Mouse (Mus musculus): ENCODE data around the gene Rpf1. TPM values are rescaled to one million over a fixed set of nuclear protein-coding genes. Genes with fewer than 3 reads are reported as not detected.

Rpf1 gene
- total and polyA plus RNA-seq, 2 experiments: 5.3 to 25.0 TPM

DNA sequence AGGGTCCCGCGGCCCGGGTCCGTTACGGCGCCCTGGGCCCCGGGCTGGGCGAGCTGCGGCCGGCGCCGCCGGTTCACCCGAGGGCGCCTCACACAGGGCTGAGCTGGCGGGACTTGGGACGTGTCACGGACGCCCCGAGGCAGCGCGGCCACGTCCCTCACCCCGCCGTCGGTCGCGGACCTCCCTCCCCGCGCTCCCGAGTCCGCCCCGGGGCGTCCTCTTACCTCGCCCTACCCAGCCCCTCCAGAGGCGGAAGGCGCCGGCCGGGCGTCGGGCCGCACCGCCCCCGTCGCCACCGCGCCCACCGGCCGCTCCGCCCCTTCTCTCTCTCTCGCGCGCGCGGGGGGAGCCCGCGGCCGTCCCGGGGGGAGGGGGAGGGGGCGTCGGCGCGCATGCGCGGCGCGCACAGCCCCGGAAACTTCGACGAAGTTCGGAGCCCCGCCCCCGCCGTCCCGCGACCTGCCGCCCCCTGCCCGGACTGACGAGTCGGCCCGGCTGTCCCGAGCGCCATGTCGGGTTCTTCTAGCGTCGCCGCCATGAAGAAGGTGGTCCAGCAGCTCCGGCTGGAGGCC lies 21.7 kb downstream of the Rpf1 start, which contains the start of the genes Spata1 and Gng5:
Gene Spata1 (minus strand): TSS at position 323 of the 572 bp plus-strand sequence.
Gene Gng5 (plus strand): TSS at position 377 of the 572 bp plus-strand sequence.
- Histone ChIP-seq H3K27ac (replicated peaks; ENCODE audit: insufficient read depth, low read depth, low read length) (peak within 1 kb of the TSS; percentile 100), H3K27me3 (ENCODE audit: control insufficient read depth, insufficient read depth, low read length) (no peaks in the 10 kb centered on the region), H3K9ac (ENCODE audit: low read depth, low read length) (peak within 1 kb of the TSS; percentile 100), H3K36me3 (ENCODE audit: control insufficient read depth, insufficient read depth, low read length) (peaks cover 10% of the 10 kb centered on the region), H3K4me1 (ENCODE audit: control insufficient read depth, insufficient read depth, low read length) (peaks cover 21% of the 10 kb centered on the region), H3K79me2 (ENCODE audit: control insufficient read depth, insufficient read depth, low read length) (peaks cover 19% of the 10 kb centered on the region; the same call in 1 of the 2 replicates), H3K4me3 (ENCODE audit: insufficient read depth, low read depth, low read length) (peak within 1 kb of the TSS; percentile 100)
- WGBS: under 1% methylated on average over 49 of the region's 88 CpGs
- DNase-seq (ENCODE audit: extremely low read depth, low read depth, low spot score): peak; percentile 70
- no peak for TF ChIP-seq CTCF (IDR thresholded peaks at IDR 0.05; ENCODE audit: low read depth, low read length)
- peak; percentile 84 for TF ChIP-seq POLR2A (IDR thresholded peaks at IDR 0.05; ENCODE audit: extremely low read depth, insufficient read depth, low read length)

GRCm38 (mm10) chr3:146498989-146499388 lies 22.2 kb downstream of the Rpf1 start:
- Histone ChIP-seq H3K27me3 (ENCODE audit: control insufficient read depth, insufficient read depth, low read length) (no peaks in the 10 kb centered on the region), H3K4me3 (ENCODE audit: insufficient read depth, low read depth, low read length) (peak overlapping the region; percentile 93), H3K9ac (ENCODE audit: low read depth, low read length) (peak overlapping the region; percentile 100), H3K4me1 (ENCODE audit: control insufficient read depth, insufficient read depth, low read length) (peaks cover 21% of the 10 kb centered on the region), H3K79me2 (ENCODE audit: control insufficient read depth, insufficient read depth, low read length) (peaks cover 19% of the 10 kb centered on the region; the same call in 1 of the 2 replicates), H3K36me3 (ENCODE audit: control insufficient read depth, insufficient read depth, low read length) (peaks cover 9% of the 10 kb centered on the region), H3K27ac (replicated peaks; ENCODE audit: insufficient read depth, low read depth, low read length) (peak overlapping the region; percentile 100)
- peak; percentile 48 for DNase-seq (ENCODE audit: extremely low read depth, low read depth, low spot score)
- no peak for TF ChIP-seq CTCF (IDR thresholded peaks at IDR 0.05; ENCODE audit: low read depth, low read length)
- TF ChIP-seq POLR2A (IDR thresholded peaks at IDR 0.05; ENCODE audit: extremely low read depth, insufficient read depth, low read length): no peak
- under 1% methylated on average over 13 of the region's 13 CpGs for WGBS

DNA sequence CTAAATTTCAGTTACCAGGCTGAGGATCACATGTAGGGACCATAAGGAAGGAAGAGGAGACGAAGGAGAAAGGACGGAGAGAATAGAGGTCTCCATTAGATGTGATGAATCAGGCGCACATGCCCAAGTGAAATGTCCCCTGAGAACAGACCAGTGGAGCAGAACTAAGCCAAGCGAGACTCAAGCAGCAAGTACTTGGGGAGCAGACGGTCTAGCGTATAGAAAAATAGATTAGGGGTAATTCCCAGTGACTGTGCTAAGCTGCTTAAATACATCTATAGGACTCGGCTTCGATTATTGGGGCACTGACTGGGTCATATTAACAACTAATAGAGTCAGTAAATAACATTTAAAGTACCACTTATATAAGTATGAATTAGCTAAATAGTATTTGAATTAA lies 26.3 kb downstream of the Rpf1 start:
- TF ChIP-seq CTCF (IDR thresholded peaks at IDR 0.05; ENCODE audit: low read depth, low read length) (no peak), POLR2A (IDR thresholded peaks at IDR 0.05; ENCODE audit: extremely low read depth, insufficient read depth, low read length) (no peak)
- Histone ChIP-seq H3K27me3 (ENCODE audit: control insufficient read depth, insufficient read depth, low read length) (no peaks in the 10 kb centered on the region), H3K4me3 (ENCODE audit: insufficient read depth, low read depth, low read length) (no peak overlapping the region), H3K4me1 (ENCODE audit: control insufficient read depth, insufficient read depth, low read length) (peaks cover 5% of the 10 kb centered on the region; the same call in 1 of the 2 replicates), H3K27ac (replicated peaks; ENCODE audit: insufficient read depth, low read depth, low read length) (no peak overlapping the region), H3K9ac (ENCODE audit: low read depth, low read length) (no peak overlapping the region), H3K36me3 (ENCODE audit: control insufficient read depth, insufficient read depth, low read length) (no peaks in the 10 kb centered on the region), H3K79me2 (ENCODE audit: control insufficient read depth, insufficient read depth, low read length) (peaks cover 2% of the 10 kb centered on the region; the same call in 1 of the 2 replicates)
- no peak for DNase-seq (ENCODE audit: extremely low read depth, low read depth, low spot score)
- WGBS: over 99% methylated on average over 8 of the region's 8 CpGs

DNA sequence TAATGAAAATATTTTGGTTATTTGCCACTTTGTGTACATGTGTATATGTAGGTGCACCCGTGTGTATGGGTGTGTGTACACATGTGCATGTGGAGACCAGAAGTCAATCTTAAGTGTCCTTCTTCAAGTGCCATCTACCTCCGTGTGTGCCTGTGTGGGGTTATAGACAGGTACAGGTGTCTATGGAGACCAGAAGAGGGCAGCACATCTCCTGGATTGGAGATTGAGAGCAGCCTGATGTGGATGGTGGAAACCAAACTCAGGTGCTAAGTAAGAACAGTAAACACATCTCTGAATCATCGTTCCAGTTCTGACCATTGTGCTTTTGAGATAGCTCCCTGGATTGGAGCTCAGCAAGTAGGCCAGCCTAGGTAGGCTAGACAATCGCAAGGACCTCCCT lies 34.8 kb downstream of the Rpf1 start:
- DNase-seq (ENCODE audit: extremely low read depth, low read depth, low spot score): no peak
- TF ChIP-seq CTCF (IDR thresholded peaks at IDR 0.05; ENCODE audit: low read depth, low read length): no peak
- TF ChIP-seq POLR2A (IDR thresholded peaks at IDR 0.05; ENCODE audit: extremely low read depth, insufficient read depth, low read length): no peak
- 93% methylated on average over 4 of the region's 4 CpGs for WGBS
- no peaks in the 10 kb centered on the region for H3K79me2 ChIP-seq (ENCODE audit: control insufficient read depth, insufficient read depth, low read length)
- no peak overlapping the region for H3K9ac ChIP-seq (ENCODE audit: low read depth, low read length)
- H3K27me3 ChIP-seq (ENCODE audit: control insufficient read depth, insufficient read depth, low read length): no peaks in the 10 kb centered on the region
- no peak overlapping the region for H3K27ac ChIP-seq (replicated peaks; ENCODE audit: insufficient read depth, low read depth, low read length)
- H3K4me1 ChIP-seq (ENCODE audit: control insufficient read depth, insufficient read depth, low read length): no peaks in the 10 kb centered on the region
- H3K4me3 ChIP-seq (ENCODE audit: insufficient read depth, low read depth, low read length): no peak overlapping the region
- no peaks in the 10 kb centered on the region; the same call in 1 of the 2 replicates for H3K36me3 ChIP-seq (ENCODE audit: control insufficient read depth, insufficient read depth, low read length)

- Histone ChIP-seq H3K9ac (ENCODE audit: low read depth, low read length) (no peak overlapping the region), H3K27ac (replicated peaks; ENCODE audit: insufficient read depth, low read depth, low read length) (no peak overlapping the region), H3K79me2 (ENCODE audit: control insufficient read depth, insufficient read depth, low read length) (no peaks in the 10 kb centered on the region), H3K4me1 (ENCODE audit: control insufficient read depth, insufficient read depth, low read length) (no peaks in the 10 kb centered on the region), H3K4me3 (ENCODE audit: insufficient read depth, low read depth, low read length) (no peak overlapping the region), H3K36me3 (ENCODE audit: control insufficient read depth, insufficient read depth, low read length) (no peaks in the 10 kb centered on the region; the same call in 1 of the 2 replicates), H3K27me3 (ENCODE audit: control insufficient read depth, insufficient read depth, low read length) (no peaks in the 10 kb centered on the region)
- TF ChIP-seq POLR2A (IDR thresholded peaks at IDR 0.05; ENCODE audit: extremely low read depth, insufficient read depth, low read length) (no peak), CTCF (IDR thresholded peaks at IDR 0.05; ENCODE audit: low read depth, low read length) (0 out of 2 replicates have a peak, but pooled peaks have one; percentile 4)
- WGBS: 73% methylated on average over 2 of the region's 2 CpGs
- no peak for DNase-seq (ENCODE audit: extremely low read depth, low read depth, low spot score)
Measured at GRCm38 (mm10) chr3:146482044-146482443, 39.2 kb downstream of the Rpf1 start.

- TF ChIP-seq POLR2A (IDR thresholded peaks at IDR 0.05; ENCODE audit: extremely low read depth, insufficient read depth, low read length) (no peak), CTCF (IDR thresholded peaks at IDR 0.05; ENCODE audit: low read depth, low read length) (no peak)
- no peak for DNase-seq (ENCODE audit: extremely low read depth, low read depth, low spot score)
- Histone ChIP-seq H3K27me3 (ENCODE audit: control insufficient read depth, insufficient read depth, low read length) (no peaks in the 10 kb centered on the region), H3K4me3 (ENCODE audit: insufficient read depth, low read depth, low read length) (no peak overlapping the region), H3K4me1 (ENCODE audit: control insufficient read depth, insufficient read depth, low read length) (no peaks in the 10 kb centered on the region), H3K36me3 (ENCODE audit: control insufficient read depth, insufficient read depth, low read length) (peaks cover under 1% of the 10 kb centered on the region; the same call in 1 of the 2 replicates), H3K27ac (replicated peaks; ENCODE audit: insufficient read depth, low read depth, low read length) (no peak overlapping the region), H3K79me2 (ENCODE audit: control insufficient read depth, insufficient read depth, low read length) (no peaks in the 10 kb centered on the region), H3K9ac (ENCODE audit: low read depth, low read length) (no peak overlapping the region)
- 93% methylated on average over 3 of the region's 3 CpGs for WGBS
Measured at GRCm38 (mm10) chr3:146474428-146474827, 46.8 kb downstream of the Rpf1 start.
